Comparison of ENCODE assay signal across 8 mouse cellular contexts in the genomic region with DNA sequence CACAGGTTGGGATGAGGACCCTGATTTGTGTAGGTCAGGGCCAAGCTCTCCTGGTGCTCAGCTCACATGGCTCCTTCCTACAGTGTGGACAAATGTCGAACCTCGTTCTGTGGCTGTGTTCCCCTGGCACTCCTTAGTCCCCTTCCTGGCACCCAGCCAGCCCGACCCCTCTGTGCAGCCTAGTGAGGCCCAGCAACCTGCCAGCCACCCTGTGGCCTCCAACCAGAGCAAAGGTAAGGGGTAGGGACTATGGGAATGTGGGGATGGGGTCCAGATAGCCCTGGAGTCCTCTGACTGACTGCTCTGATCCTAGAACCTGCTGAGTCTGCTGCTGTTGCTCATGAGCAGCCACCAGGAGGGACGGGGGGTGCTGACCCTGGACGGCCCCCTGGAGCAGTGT. TPM values are rescaled to one million over a fixed set of nuclear protein-coding genes. Genes with fewer than 3 reads are reported as not detected.
A peak's percentile ranks its signal among the peaks of the same experiment; 100 is the strongest.
DNase-seq lines count a peak whose midpoint lies in the region; ATAC-seq lines count a peak whose summit lies in the region.

No protein-coding gene starts in this region.

- H3K27me3 ChIP-seq in liver, embryonic 15.5 days = no peaks in the 10 kb centered on the region
- no peaks in the 10 kb centered on the region for H3K27me3 ChIP-seq in liver, embryonic 11.5 days (replicated peaks; ENCODE audit: control insufficient read depth, insufficient read depth, low read length)
- no peaks in the 10 kb centered on the region for H3K27me3 ChIP-seq in hindbrain, embryonic 10.5 days (ENCODE audit: insufficient read depth, poor library complexity, severe bottlenecking)
- H3K27me3 ChIP-seq in midbrain, embryonic 15.5 days (replicated peaks) = no peaks in the 10 kb centered on the region

- H3K4me3 ChIP-seq in liver, embryonic 15.5 days (replicated peaks) = peak overlapping the region; percentile 82; the same call in 1 of the 2 replicates
- no peak overlapping the region for H3K4me3 ChIP-seq in liver, embryonic 11.5 days (ENCODE audit: low read depth, low read length)
- peak overlapping the region; percentile 85; the same call in 1 of the 2 replicates for H3K4me3 ChIP-seq in hindbrain, embryonic 10.5 days
- H3K4me3 ChIP-seq in midbrain, embryonic 15.5 days = peak overlapping the region; percentile 83; the same call in 1 of the 2 replicates

- peak; percentile 23 for DNase-seq in adrenal gland, adult 2 months
- DNase-seq in adrenal gland, postnatal 36 days = no peak
- no peak for DNase-seq in liver, embryonic 11.5 days (ENCODE audit: low spot score)
- no peak for DNase-seq in hindbrain, embryonic 10.5 days (ENCODE audit: low spot score)
- DNase-seq in gastrocnemius, postnatal 14 days = no peak
- DNase-seq in left cerebral cortex, adult 18-20 months (ENCODE audit: low spot score in 2 of 2) = no peak

- no peak overlapping the region for H3K27ac ChIP-seq in liver, embryonic 15.5 days (replicated peaks)
- H3K27ac ChIP-seq in liver, embryonic 11.5 days (ENCODE audit: low read depth, low read length) = no peak overlapping the region
- H3K27ac ChIP-seq in hindbrain, embryonic 10.5 days = peak overlapping the region; percentile 20; the same call in 1 of the 2 replicates
- H3K27ac ChIP-seq in midbrain, embryonic 15.5 days = no peak overlapping the region

- H3K9me3 ChIP-seq in liver, embryonic 15.5 days (replicated peaks) = no peaks in the 10 kb centered on the region
- peaks cover 3% of the 10 kb centered on the region; the same call in 1 of the 2 replicates for H3K9me3 ChIP-seq in liver, embryonic 11.5 days (ENCODE audit: control insufficient read depth, low read length)
- peaks cover 6% of the 10 kb centered on the region; the same call in 1 of the 2 replicates for H3K9me3 ChIP-seq in hindbrain, embryonic 10.5 days
- H3K9me3 ChIP-seq in midbrain, embryonic 15.5 days = no peaks in the 10 kb centered on the region

- ATAC-seq in liver, embryonic 15.5 days (ENCODE audit: insufficient read depth) = no peak
- ATAC-seq in liver, embryonic 11.5 days (replicated peaks; ENCODE audit: low FRiP score) = no peak
- ATAC-seq in midbrain, embryonic 15.5 days (replicated peaks) = no peak

- 0 out of 2 replicates have a peak overlapping the region, but pooled peaks have one; percentile 98 for H3K4me2 ChIP-seq in liver, embryonic 15.5 days
- no peak overlapping the region for H3K4me2 ChIP-seq in liver, embryonic 11.5 days
- peak overlapping the region; percentile 90 for H3K4me2 ChIP-seq in midbrain, embryonic 15.5 days

- WGBS in liver, embryonic 15.5 days (ENCODE audit: insufficient replicate concordance) = 77% methylated on average over 5 of the region's 5 CpGs
- 78% methylated on average over 5 of the region's 5 CpGs for WGBS in liver, embryonic 11.5 days
- WGBS in hindbrain, embryonic 10.5 days = 87% methylated on average over 5 of the region's 5 CpGs
- WGBS in midbrain, embryonic 15.5 days = 69% methylated on average over 5 of the region's 5 CpGs

- intact Hi-C loops in gastrocnemius, postnatal 14 days (cut with DNase I; ENCODE audit: low total_unique reads) = no loop called here

- H3K4me1 ChIP-seq in liver, embryonic 15.5 days (replicated peaks) = peaks cover 48% of the 10 kb centered on the region
- H3K4me1 ChIP-seq in liver, embryonic 11.5 days (replicated peaks; ENCODE audit: control insufficient read depth, insufficient read depth, low read length) = peaks cover 35% of the 10 kb centered on the region
- peaks cover 52% of the 10 kb centered on the region for H3K4me1 ChIP-seq in hindbrain, embryonic 10.5 days (replicated peaks)
- peaks cover 45% of the 10 kb centered on the region for H3K4me1 ChIP-seq in midbrain, embryonic 15.5 days

- H3K9ac ChIP-seq in liver, embryonic 15.5 days = no peak overlapping the region
- no peak overlapping the region for H3K9ac ChIP-seq in liver, embryonic 11.5 days (ENCODE audit: low read depth, low read length)
- peak overlapping the region; percentile 74 for H3K9ac ChIP-seq in midbrain, embryonic 15.5 days

- peaks cover 53% of the 10 kb centered on the region for H3K36me3 ChIP-seq in liver, embryonic 15.5 days (replicated peaks)
- peaks cover 52% of the 10 kb centered on the region for H3K36me3 ChIP-seq in liver, embryonic 11.5 days (ENCODE audit: control insufficient read depth, insufficient read depth, low read length)
- peaks cover 55% of the 10 kb centered on the region for H3K36me3 ChIP-seq in hindbrain, embryonic 10.5 days
- H3K36me3 ChIP-seq in midbrain, embryonic 15.5 days (replicated peaks) = peaks cover 49% of the 10 kb centered on the region

RNA-seq across cellular contexts. Expression of gene Pafah1b3, which starts 13.0 kb away (rescaled TPM):
- total RNA-seq in adrenal gland, adult 2 months (2021) = 10 to 100 TPM; 33.4 to 33.8 TPM
- polyA plus RNA-seq in adrenal gland, adult 2 months (2012; rRNA removed) = 29.4 and 35.9 TPM in 2 replicates
- total RNA-seq in adrenal gland, postnatal 36 days (2021) = 10 to 100 TPM; 32.7 to 34.0 TPM
- 25.7 and 26.1 TPM in 2 replicates for polyA plus RNA-seq in liver, embryonic 15.5 days (2015; fragmentation: Nextera tagmentation; extraction: Ambion mirVana)
- 104 and 106 TPM in 2 replicates for polyA plus RNA-seq in liver, embryonic 11.5 days (2014; fragmentation: Nextera tagmentation; extraction: Ambion mirVana)
- polyA plus RNA-seq in hindbrain, embryonic 10.5 days (2016; fragmentation: Nextera tagmentation; extraction: Ambion mirVana) = 271 and 384 TPM in 2 replicates
- 671 and 679 TPM in 2 replicates for polyA plus RNA-seq in midbrain, embryonic 15.5 days (2015; fragmentation: Nextera tagmentation; extraction: Ambion mirVana)
- 1 to 10 TPM; 3.0 to 4.5 TPM for total RNA-seq in gastrocnemius, postnatal 14 days (2021)
- 10 to 100 TPM; 35.7 to 36.9 TPM for total RNA-seq in left cerebral cortex, adult 18-20 months (2021)

RNA-seq across cellular contexts. Expression of gene Prr19, which starts 16.4 kb away (rescaled TPM):
- not detected for total RNA-seq in adrenal gland, adult 2 months (2021)
- not detected in 2 replicates for polyA plus RNA-seq in adrenal gland, adult 2 months (2012; rRNA removed)
- not detected for total RNA-seq in adrenal gland, postnatal 36 days (2021)
- 0.07 TPM in 1 of 2 replicates, not detected in the other for polyA plus RNA-seq in liver, embryonic 15.5 days (2015; fragmentation: Nextera tagmentation; extraction: Ambion mirVana)
- polyA plus RNA-seq in liver, embryonic 11.5 days (2014; fragmentation: Nextera tagmentation; extraction: Ambion mirVana) = 0.32 and 0.68 TPM in 2 replicates
- polyA plus RNA-seq in hindbrain, embryonic 10.5 days (2016; fragmentation: Nextera tagmentation; extraction: Ambion mirVana) = 1.2 and 2.1 TPM in 2 replicates
- 3.7 and 4.5 TPM in 2 replicates for polyA plus RNA-seq in midbrain, embryonic 15.5 days (2015; fragmentation: Nextera tagmentation; extraction: Ambion mirVana)
- not detected for total RNA-seq in gastrocnemius, postnatal 14 days (2021)
- total RNA-seq in left cerebral cortex, adult 18-20 months (2021) = not detected

RNA-seq across cellular contexts. Expression of gene Cic, which starts 17.3 kb away (rescaled TPM):
- 100 to 1,000 TPM; 102 to 108 TPM for total RNA-seq in adrenal gland, adult 2 months (2021)
- polyA plus RNA-seq in adrenal gland, adult 2 months (2012; rRNA removed) = 111 and 123 TPM in 2 replicates
- 100 to 1,000 TPM in 1 of 2 experiments, 10 to 100 TPM in 1; 94.8 to 116 TPM for total RNA-seq in adrenal gland, postnatal 36 days (2021)
- 8.9 and 10.2 TPM in 2 replicates for polyA plus RNA-seq in liver, embryonic 15.5 days (2015; fragmentation: Nextera tagmentation; extraction: Ambion mirVana)
- polyA plus RNA-seq in liver, embryonic 11.5 days (2014; fragmentation: Nextera tagmentation; extraction: Ambion mirVana) = 21.6 and 25.2 TPM in 2 replicates
- polyA plus RNA-seq in hindbrain, embryonic 10.5 days (2016; fragmentation: Nextera tagmentation; extraction: Ambion mirVana) = 23.2 and 23.5 TPM in 2 replicates
- polyA plus RNA-seq in midbrain, embryonic 15.5 days (2015; fragmentation: Nextera tagmentation; extraction: Ambion mirVana) = 42.1 and 45.9 TPM in 2 replicates
- total RNA-seq in gastrocnemius, postnatal 14 days (2021) = 10 to 100 TPM; 38.2 to 44.1 TPM
- 100 to 1,000 TPM; 212 to 225 TPM for total RNA-seq in left cerebral cortex, adult 18-20 months (2021)

RNA-seq across cellular contexts. Expression of gene Tmem145, which starts 21.1 kb away (rescaled TPM):
- 1 to 10 TPM; 1.9 to 2.2 TPM for total RNA-seq in adrenal gland, adult 2 months (2021)
- 8.3 and 9.3 TPM in 2 replicates for polyA plus RNA-seq in adrenal gland, adult 2 months (2012; rRNA removed)
- 1 to 10 TPM; 1.5 to 1.6 TPM for total RNA-seq in adrenal gland, postnatal 36 days (2021)
- 0.09 TPM in 1 of 2 replicates, not detected in the other for polyA plus RNA-seq in liver, embryonic 15.5 days (2015; fragmentation: Nextera tagmentation; extraction: Ambion mirVana)
- polyA plus RNA-seq in liver, embryonic 11.5 days (2014; fragmentation: Nextera tagmentation; extraction: Ambion mirVana) = 0.16 and 0.32 TPM in 2 replicates
- 2.5 and 9.1 TPM in 2 replicates for polyA plus RNA-seq in hindbrain, embryonic 10.5 days (2016; fragmentation: Nextera tagmentation; extraction: Ambion mirVana)
- polyA plus RNA-seq in midbrain, embryonic 15.5 days (2015; fragmentation: Nextera tagmentation; extraction: Ambion mirVana) = 94.8 and 102 TPM in 2 replicates
- total RNA-seq in gastrocnemius, postnatal 14 days (2021) = not detected
- 10 to 100 TPM; 45.4 to 46.6 TPM for total RNA-seq in left cerebral cortex, adult 18-20 months (2021)

RNA-seq across cellular contexts. Expression of gene Megf8, which starts 32.2 kb away (rescaled TPM):
- 10 to 100 TPM; 37.1 to 41.5 TPM for total RNA-seq in adrenal gland, adult 2 months (2021)
- 102 and 106 TPM in 2 replicates for polyA plus RNA-seq in adrenal gland, adult 2 months (2012; rRNA removed)
- 10 to 100 TPM; 43.7 to 51.3 TPM for total RNA-seq in adrenal gland, postnatal 36 days (2021)
- 0.79 and 1.1 TPM in 2 replicates for polyA plus RNA-seq in liver, embryonic 15.5 days (2015; fragmentation: Nextera tagmentation; extraction: Ambion mirVana)
- 5.1 and 5.5 TPM in 2 replicates for polyA plus RNA-seq in liver, embryonic 11.5 days (2014; fragmentation: Nextera tagmentation; extraction: Ambion mirVana)
- polyA plus RNA-seq in hindbrain, embryonic 10.5 days (2016; fragmentation: Nextera tagmentation; extraction: Ambion mirVana) = 16.5 and 18.2 TPM in 2 replicates
- 27.0 and 27.4 TPM in 2 replicates for polyA plus RNA-seq in midbrain, embryonic 15.5 days (2015; fragmentation: Nextera tagmentation; extraction: Ambion mirVana)
- total RNA-seq in gastrocnemius, postnatal 14 days (2021) = 10 to 100 TPM; 18.5 to 19.7 TPM
- total RNA-seq in left cerebral cortex, adult 18-20 months (2021) = 100 to 1,000 TPM; 100 to 102 TPM
